Mouse (Mus musculus): ENCODE data around the gene Oaz3.

- TF ChIP-seq CTCF (IDR thresholded peaks at IDR 0.05; ENCODE audit: low read depth, low read length) (no peak), POLR2A (IDR thresholded peaks at IDR 0.05; ENCODE audit: borderline replicate concordance, low read depth, low read length) (no peak)
Observed at GRCm38 (mm10) chr3:94478591-94479169, 35.0 kb upstream of the Oaz3 start.

All from bone marrow macrophage, adult 2 months (primary cell).